8 mouse cellular contexts compared by ENCODE assay signal in genomic region chr8:124434126-124434790, GRCm38 (mm10). TPM values are rescaled to one million over a fixed set of nuclear protein-coding genes. Genes with fewer than 3 reads are reported as not detected.
DNase-seq lines count a peak whose midpoint lies in the region; ATAC-seq and TF ChIP-seq lines count a peak whose summit lies in the region.

No protein-coding gene starts in this region.

- TF ChIP-seq CTCF in kidney, postnatal 0 days (IDR thresholded peaks at IDR 0.05; ENCODE audit: low read depth), result peak; percentile 11; the same call in 1 of the 2 replicates
- TF ChIP-seq CTCF in liver, adult 2 months (IDR thresholded peaks at IDR 0.05; ENCODE audit: low read depth, low read length), result no peak

- H3K79me2 ChIP-seq in liver, adult 2 months (ENCODE audit: control insufficient read depth, insufficient read depth, low read length), result no peaks in the 10 kb centered on the region

- WGBS in heart, embryonic 13.5 days, result under 1% methylated on average over 82 of the region's 101 CpGs
- under 1% methylated on average over 80 of the region's 101 CpGs for WGBS in kidney, postnatal 0 days
- WGBS in liver, adult 2 months, result 4% methylated on average over 98 of the region's 101 CpGs
- WGBS in stomach, embryonic 14.5 days, result under 1% methylated on average over 69 of the region's 101 CpGs

- H3K27me3 ChIP-seq in heart, embryonic 13.5 days (replicated peaks), result peaks cover 29% of the 10 kb centered on the region
- H3K27me3 ChIP-seq in kidney, postnatal 0 days (ENCODE audit: insufficient read depth, low read length), result peaks cover 3% of the 10 kb centered on the region; the same call in 1 of the 2 replicates
- H3K27me3 ChIP-seq in liver, adult 2 months (ENCODE audit: control insufficient read depth, insufficient read depth, low read length), result peaks cover 5% of the 10 kb centered on the region; the same call in 1 of the 2 replicates
- peaks cover 2% of the 10 kb centered on the region; the same call in 1 of the 2 replicates for H3K27me3 ChIP-seq in stomach, embryonic 14.5 days (ENCODE audit: control insufficient read depth, insufficient read depth, low read length)

- H3K4me1 ChIP-seq in heart, embryonic 13.5 days, result peaks cover 61% of the 10 kb centered on the region
- peaks cover 5% of the 10 kb centered on the region; the same call in 1 of the 2 replicates for H3K4me1 ChIP-seq in kidney, postnatal 0 days (replicated peaks; ENCODE audit: insufficient read depth, low read length)
- H3K4me1 ChIP-seq in liver, adult 2 months (ENCODE audit: control insufficient read depth, insufficient read depth, low read length), result peaks cover 3% of the 10 kb centered on the region; the same call in 1 of the 2 replicates
- 0 out of 2 replicates have a peak, but pooled peaks cover 5% of the 10 kb centered on the region for H3K4me1 ChIP-seq in stomach, embryonic 14.5 days (ENCODE audit: control insufficient read depth, insufficient read depth, low read length)

- peak overlapping the region; percentile 81 for H3K4me3 ChIP-seq in heart, embryonic 13.5 days
- H3K4me3 ChIP-seq in kidney, postnatal 0 days (replicated peaks; ENCODE audit: low read depth, low read length), result peak overlapping the region; percentile 54
- H3K4me3 ChIP-seq in liver, adult 2 months (ENCODE audit: insufficient read depth, low read depth, low read length), result peak overlapping the region; percentile 29; the same call in 1 of the 2 replicates
- H3K4me3 ChIP-seq in stomach, embryonic 14.5 days (ENCODE audit: low read depth, low read length), result peak overlapping the region; percentile 61

- H3K4me2 ChIP-seq in heart, embryonic 13.5 days, result peak overlapping the region; percentile 97
- H3K4me2 ChIP-seq in kidney, postnatal 0 days (ENCODE audit: low read length), result peak overlapping the region; percentile 98
- H3K4me2 ChIP-seq in stomach, embryonic 14.5 days (replicated peaks; ENCODE audit: low read depth, low read length), result peak overlapping the region; percentile 93

- H3K9me3 ChIP-seq in heart, embryonic 13.5 days, result no peaks in the 10 kb centered on the region
- H3K9me3 ChIP-seq in kidney, postnatal 0 days (replicated peaks; ENCODE audit: low read length), result no peaks in the 10 kb centered on the region
- H3K9me3 ChIP-seq in stomach, embryonic 14.5 days (ENCODE audit: control insufficient read depth, low read depth, low read length), result no peaks in the 10 kb centered on the region

- H3K27ac ChIP-seq in heart, embryonic 13.5 days (replicated peaks), result no peak overlapping the region
- H3K27ac ChIP-seq in kidney, postnatal 0 days, result no peak overlapping the region
- no peak overlapping the region for H3K27ac ChIP-seq in liver, adult 2 months (replicated peaks; ENCODE audit: insufficient read depth, low read depth, low read length)
- H3K27ac ChIP-seq in stomach, embryonic 14.5 days (ENCODE audit: low read length), result no peak overlapping the region

- peak; percentile 94 for ATAC-seq in heart, embryonic 13.5 days (ENCODE audit: extremely low read depth, insufficient number of reproducible peaks, low FRiP score, low TSS enrichment)
- ATAC-seq in kidney, postnatal 0 days (replicated peaks; ENCODE audit: low FRiP score, low read depth), result peak; percentile 98
- ATAC-seq in stomach, embryonic 14.5 days (ENCODE audit: insufficient number of reproducible peaks, insufficient read depth, low FRiP score, low read depth), result peak; percentile 99

- H3K36me3 ChIP-seq in heart, embryonic 13.5 days, result no peaks in the 10 kb centered on the region
- no peaks in the 10 kb centered on the region for H3K36me3 ChIP-seq in kidney, postnatal 0 days (ENCODE audit: insufficient read depth, low read length)
- no peaks in the 10 kb centered on the region for H3K36me3 ChIP-seq in liver, adult 2 months (ENCODE audit: control insufficient read depth, insufficient read depth, low read length)
- no peaks in the 10 kb centered on the region for H3K36me3 ChIP-seq in stomach, embryonic 14.5 days (ENCODE audit: control insufficient read depth, insufficient read depth, low read length)

- no peak for TF ChIP-seq POLR2A in liver, adult 2 months (IDR thresholded peaks at IDR 0.05; ENCODE audit: extremely low read depth, insufficient read depth, low read length)

- DNase-seq in CD4-positive, CD25-positive, alpha-beta regulatory T cell, adult 2 months (ENCODE audit: low read depth, low spot score), result peak; percentile 84
- peak; percentile 86 for DNase-seq in c-Kit-positive CD71-negative TER-119-negative erythroid progenitor cells, embryonic 14.5 days (ENCODE audit: low read depth)
- DNase-seq in fibroblast of lung, adult 2 months (ENCODE audit: low read depth), result peak; percentile 81
- DNase-seq in kidney, postnatal 0 days (ENCODE audit: low spot score), result peak; percentile 99
- peak; percentile 79 for DNase-seq in liver, adult 2 months (ENCODE audit: extremely low read depth, low read depth, low spot score)
- DNase-seq in natural killer cell, adult 2 months (ENCODE audit: low spot score in 2 of 2), result peak; percentile 60 to 71

- peak overlapping the region; percentile 85 for H3K9ac ChIP-seq in heart, embryonic 13.5 days
- peak overlapping the region; percentile 46; the same call in 1 of the 2 replicates for H3K9ac ChIP-seq in kidney, postnatal 0 days (ENCODE audit: low read depth, low read length)
- H3K9ac ChIP-seq in liver, adult 2 months (ENCODE audit: low read depth, low read length), result 0 out of 2 replicates have a peak overlapping the region, but pooled peaks have one; percentile 18
- H3K9ac ChIP-seq in stomach, embryonic 14.5 days (replicated peaks; ENCODE audit: low read depth, low read length), result peak overlapping the region; percentile 36; the same call in 1 of the 2 replicates

RNA-seq across cellular contexts. Expression of gene Pgbd5, which starts 5.2 kb away (rescaled TPM):
- polyA plus RNA-seq in heart, embryonic 13.5 days (2015; fragmentation: Nextera tagmentation; extraction: Ambion mirVana), result 1.8 and 2.0 TPM in 2 replicates
- 0.32 and 0.56 TPM in 2 replicates for polyA plus RNA-seq in kidney, postnatal 0 days (2015; fragmentation: Nextera tagmentation; extraction: Ambion mirVana)
- 0.07 TPM in 1 of 2 replicates, not detected in the other for total RNA-seq in liver, adult 2 months (2014; rRNA removed)
- not detected in 2 replicates for polyA plus RNA-seq in liver, adult 2 months (2012; rRNA removed)
- polyA plus RNA-seq in stomach, embryonic 14.5 days (2014; fragmentation: Nextera tagmentation; extraction: Ambion mirVana), result 3.2 and 3.9 TPM in 2 replicates

Comparison
In these comparisons a context has a peak if more than half of its experiments do, and no peak if none do; other contexts are left out.
1. H3K4me3 ChIP-seq: peak in every context shown above with its lines; median percentile 81 in heart, embryonic 13.5 days; 61 in stomach, embryonic 14.5 days; 54 in kidney, postnatal 0 days; 29 in liver, adult 2 months.
2. H3K9ac ChIP-seq: peak in every context shown above with its lines; median percentile 85 in heart, embryonic 13.5 days; 46 in kidney, postnatal 0 days; 36 in stomach, embryonic 14.5 days; 18 in liver, adult 2 months.